Mouse (Mus musculus) G1E-ER4 (cell line): ENCODE measurements around the gene Id2. TPM values are rescaled to one million over a fixed set of nuclear protein-coding genes. Genes with fewer than 3 reads are reported as not detected.

Experiments
- GATA1 ChIP-seq: IDR thresholded peaks from one replicate; pipeline ENCODE4 v1.8.0; 2012; ENCODE audit warnings: low read length, inconsistent platforms
- polyA plus RNA-seq: library from polyadenylated mRNA; stranded (reverse); fragments of >175 nt; gene quantifications from 2 replicates; pipeline ENCODE4 v1.2.3, GENCODE M21; 2012

Gene Id2
- polyA plus RNA-seq, 1 experiment = not detected

DNA sequence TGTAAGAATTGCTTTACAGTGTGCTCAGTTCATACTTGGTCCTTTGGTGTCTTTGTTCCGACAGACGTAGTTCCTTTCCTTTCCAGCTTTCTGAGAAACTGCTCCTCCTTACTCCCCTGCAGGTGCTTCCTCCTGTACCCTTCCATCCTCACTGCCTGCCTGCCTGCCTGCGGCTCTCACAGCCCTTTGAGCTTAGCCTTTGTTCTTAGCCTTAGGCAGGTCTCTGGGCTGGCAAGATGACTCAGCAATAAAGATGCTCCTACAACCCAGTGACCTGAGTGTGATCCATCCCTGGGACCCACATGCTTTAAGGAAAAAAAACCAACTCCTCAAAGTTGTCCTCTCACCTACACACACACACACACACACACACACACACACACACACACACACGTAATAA, 42.0 kb downstream of the Id2 start:
- no peak for TF ChIP-seq GATA1

DNA sequence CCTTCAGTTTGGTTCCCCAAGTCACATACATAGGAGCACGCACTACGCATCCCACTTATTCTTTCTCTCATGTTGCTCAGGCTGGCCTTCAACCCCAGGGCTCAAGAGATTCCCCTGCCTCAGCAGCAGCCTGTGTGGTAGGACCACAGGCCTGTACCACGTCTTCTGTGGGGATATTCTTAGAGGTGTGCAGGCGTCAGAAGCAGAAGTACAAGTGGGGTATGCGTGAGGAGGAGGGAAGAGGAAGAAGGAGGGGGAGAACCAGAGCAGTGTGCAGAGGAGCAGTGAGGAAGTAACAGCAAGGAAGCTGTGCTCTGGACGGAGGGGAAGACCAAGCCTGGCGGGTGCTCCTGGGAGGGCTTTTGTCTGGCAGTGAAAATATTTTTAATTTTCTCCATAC, 42.4 kb downstream of the Id2 start:
- TF ChIP-seq GATA1 = no peak

DNA sequence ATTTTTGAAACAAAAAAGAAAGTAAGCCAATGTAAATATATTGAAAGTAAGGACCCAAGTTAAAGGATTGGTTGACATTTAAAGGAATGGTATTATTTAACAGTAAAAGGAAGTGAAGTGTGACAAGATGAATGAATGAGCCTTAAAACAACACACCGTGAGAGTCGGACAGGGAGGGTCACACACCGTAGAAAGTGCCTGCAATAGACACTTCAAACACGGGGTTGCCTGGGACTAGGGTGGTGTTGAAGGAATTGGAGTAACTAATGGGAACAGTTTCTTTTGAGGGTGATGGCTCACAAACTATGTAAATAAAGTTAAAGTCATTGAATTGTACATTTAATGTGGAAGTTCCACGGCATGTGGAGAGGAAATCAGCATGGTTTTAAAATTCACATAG, 47.7 kb downstream of the Id2 start:
- TF ChIP-seq GATA1 = no peak

DNA sequence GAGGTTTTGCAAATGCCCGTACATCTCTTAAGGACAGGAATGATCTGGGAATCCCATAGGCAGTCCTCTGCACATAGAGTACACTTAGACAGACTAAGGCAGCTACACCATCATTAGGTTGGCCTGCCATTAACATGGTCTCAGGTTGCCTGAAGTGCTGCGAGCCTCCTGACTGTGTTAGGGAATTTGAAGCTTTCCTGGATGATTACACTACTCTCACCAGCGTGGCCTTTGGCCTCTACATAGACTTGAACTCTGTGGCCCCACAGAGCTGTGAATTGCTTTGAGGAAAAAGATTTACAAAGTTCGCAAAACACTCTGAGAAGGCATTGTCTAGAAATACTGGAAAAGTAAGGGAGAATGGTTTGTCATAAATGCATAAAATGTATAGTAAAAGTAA, 52.4 kb downstream of the Id2 start:
- no peak for TF ChIP-seq GATA1

DNA sequence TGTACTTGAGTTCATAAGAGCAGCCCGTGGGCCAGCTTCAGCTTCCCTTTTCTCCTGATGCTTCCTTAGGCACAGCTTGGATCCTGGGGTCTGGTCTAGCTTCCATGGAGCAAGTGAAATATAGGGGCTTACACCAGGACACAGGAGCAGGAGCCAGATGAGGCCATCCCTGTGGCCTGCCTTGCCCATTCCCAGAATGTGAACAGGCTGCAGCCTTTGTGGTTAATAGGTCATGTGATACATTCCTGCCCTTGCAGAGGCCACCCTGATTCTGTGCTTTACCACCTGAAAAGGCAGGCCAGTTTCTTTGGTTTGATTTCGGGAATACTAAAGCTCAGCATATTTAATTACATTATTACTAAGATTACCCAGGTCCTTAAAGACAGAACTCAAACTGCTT, 52.9 kb downstream of the Id2 start:
- no peak for TF ChIP-seq GATA1

Other genes starting within 250 kb of the Id2 start
- 35.9 and 51.2 TPM in 2 replicates for gene Kidins220, start 122.2 kb downstream of the Id2 start, polyA plus RNA-seq